Mouse (Mus musculus): ENCODE data around the gene Peak1. TPM values are rescaled to one million over a fixed set of nuclear protein-coding genes. Genes with fewer than 3 reads are reported as not detected.

Peak1 gene
- polyA plus RNA-seq, 1 experiment from 2014 or later: 4.5 TPM

DNA sequence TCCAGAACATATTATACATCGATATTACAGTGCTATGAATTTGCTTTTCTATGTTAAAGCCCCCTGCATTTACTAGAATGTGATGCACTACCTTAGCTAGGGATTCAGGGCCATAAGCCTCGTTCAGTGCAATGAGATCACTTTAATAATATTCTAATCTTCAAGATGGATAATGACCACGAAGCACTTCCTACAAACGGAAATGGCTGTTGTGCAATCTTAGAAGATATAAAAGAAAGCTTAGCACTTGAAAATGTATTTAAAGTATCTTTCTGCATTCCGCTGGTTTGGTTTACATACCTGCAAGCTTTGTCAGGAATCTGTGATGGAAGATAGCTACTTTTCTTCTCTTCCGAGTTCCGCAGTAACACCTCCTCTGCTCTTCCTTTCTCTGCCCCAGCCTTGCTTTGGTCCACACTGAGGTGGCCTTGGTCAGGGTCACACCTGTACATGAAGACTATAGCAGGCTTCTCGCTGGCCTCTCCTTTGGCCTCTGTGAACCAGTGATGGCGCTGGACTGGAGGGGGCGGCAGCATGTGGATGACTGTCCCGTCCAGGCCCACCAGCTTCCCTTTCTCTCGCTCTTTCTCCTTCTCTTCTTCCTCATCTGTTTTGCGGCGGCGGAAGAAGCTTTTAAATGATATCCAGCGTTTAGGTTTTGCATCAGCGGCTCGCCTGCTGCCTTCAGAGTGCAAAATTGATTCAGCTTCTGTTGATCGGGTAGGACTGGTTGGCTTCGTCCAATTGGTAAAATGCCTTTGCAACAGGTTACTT is 160.5 kb downstream of the Peak1 start:
- Histone ChIP-seq H3K36me3 (replicated peaks) (peaks cover 4% of the 10 kb centered on the region; the same call in 1 of the 2 replicates), H3K9ac (no peak overlapping the region), H3K4me1 (no peaks in the 10 kb centered on the region), H3K27ac (no peak overlapping the region), H3K4me2 (no peak overlapping the region), H3K9me3 (peaks cover 6% of the 10 kb centered on the region), H3K4me3 (replicated peaks) (no peak overlapping the region), H3K27me3 (no peaks in the 10 kb centered on the region)
- WGBS: 91% methylated on average over 20 of the region's 20 CpGs
- no peak for ATAC-seq (ENCODE audit: low FRiP score)

DNA sequence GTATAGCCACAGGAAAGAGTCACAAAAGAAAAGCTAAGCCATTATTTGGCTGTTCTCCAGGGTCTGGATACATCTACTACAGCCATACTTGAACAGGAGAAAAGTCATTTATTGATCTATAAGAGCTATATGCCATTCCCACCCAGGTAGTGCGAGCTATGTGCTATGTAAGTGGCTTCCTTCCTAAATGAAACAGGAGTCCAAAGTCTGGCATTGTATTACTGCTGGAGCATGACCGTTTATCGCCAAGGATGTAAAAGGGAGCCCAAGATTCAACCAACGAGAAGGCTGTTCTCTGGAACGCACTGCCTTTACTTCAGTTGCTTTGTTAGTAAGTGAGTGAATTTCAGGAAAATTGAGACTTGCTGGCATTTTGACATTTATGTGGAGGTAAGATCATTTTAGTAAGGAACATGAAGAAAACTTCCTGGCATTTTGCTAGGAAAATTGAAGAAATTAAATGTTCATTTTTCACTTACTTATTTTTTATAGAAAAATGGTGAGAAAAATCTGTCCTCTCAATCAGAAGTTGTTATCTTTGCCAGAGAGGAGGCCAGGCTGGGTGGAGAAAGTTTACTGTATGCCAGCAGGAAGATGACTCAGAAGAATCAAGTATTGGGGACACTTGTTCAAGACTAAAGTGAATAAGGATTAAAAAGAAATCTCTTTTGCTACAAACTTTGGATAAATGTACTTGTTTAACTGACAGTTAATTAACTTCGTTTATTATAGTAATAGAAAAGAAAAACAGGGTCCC is 162.0 kb downstream of the Peak1 start:
- 86% methylated on average over 6 of the region's 6 CpGs for WGBS
- no peak for ATAC-seq (ENCODE audit: low FRiP score)

DNA sequence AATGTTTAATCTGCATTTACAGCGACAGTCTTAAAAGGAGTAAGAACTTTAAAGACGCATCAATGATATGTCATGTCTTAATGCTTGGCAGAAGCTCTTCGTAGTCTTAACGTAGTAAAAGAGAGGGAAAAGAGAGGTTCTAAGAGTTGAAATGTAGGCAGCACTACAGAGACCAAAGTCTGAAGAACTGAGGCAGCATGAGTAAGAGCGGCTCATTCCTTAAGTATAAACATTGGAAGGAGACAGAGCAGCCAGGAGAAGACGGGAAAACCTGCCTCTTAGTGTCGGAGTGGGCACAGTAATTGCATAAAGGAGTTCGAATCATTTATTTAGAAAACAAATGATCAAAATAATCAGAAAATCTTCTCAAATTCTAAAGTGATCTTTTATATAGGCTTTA is 173.5 kb downstream of the Peak1 start:
- Histone ChIP-seq H3K27ac (no peak overlapping the region), H3K4me3 (replicated peaks) (no peak overlapping the region), H3K27me3 (no peaks in the 10 kb centered on the region), H3K9me3 (no peaks in the 10 kb centered on the region), H3K4me2 (no peak overlapping the region), H3K4me1 (no peaks in the 10 kb centered on the region), H3K36me3 (replicated peaks) (no peaks in the 10 kb centered on the region), H3K9ac (no peak overlapping the region)
- WGBS: 86% methylated on average over 8 of the region's 8 CpGs
- ATAC-seq (ENCODE audit: low FRiP score): no peak

More for the DNA sequence above, 162.0 kb downstream of the Peak1 start:
- Histone ChIP-seq H3K27ac (no peak overlapping the region), H3K36me3 (replicated peaks) (peaks cover 4% of the 10 kb centered on the region; the same call in 1 of the 2 replicates), H3K4me2 (no peak overlapping the region), H3K27me3 (no peaks in the 10 kb centered on the region), H3K9ac (no peak overlapping the region), H3K4me3 (replicated peaks) (no peak overlapping the region), H3K9me3 (peaks cover 6% of the 10 kb centered on the region), H3K4me1 (no peaks in the 10 kb centered on the region)

DNA sequence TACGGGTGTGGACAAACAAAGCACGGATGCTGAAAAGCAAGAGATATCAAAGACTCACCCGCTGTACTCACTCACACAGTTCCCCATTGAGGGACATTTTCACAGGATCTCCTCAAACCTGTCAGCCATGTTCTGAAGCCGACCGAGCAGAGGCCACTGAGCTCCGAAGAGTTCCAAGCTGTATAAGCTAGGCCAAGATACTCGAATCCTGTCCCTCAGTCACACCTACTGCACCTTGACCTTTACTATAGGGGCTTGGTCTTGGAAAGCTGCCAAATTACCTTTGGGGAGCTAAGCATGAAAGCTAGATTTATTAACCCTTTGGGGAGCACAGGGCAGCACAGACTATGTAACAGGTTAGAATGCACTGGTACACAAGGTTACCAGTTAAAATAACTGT is 174.0 kb downstream of the Peak1 start:
- Histone ChIP-seq H3K4me2 (no peak overlapping the region), H3K9ac (no peak overlapping the region), H3K4me1 (no peaks in the 10 kb centered on the region), H3K27me3 (no peaks in the 10 kb centered on the region), H3K4me3 (replicated peaks) (no peak overlapping the region), H3K36me3 (replicated peaks) (no peaks in the 10 kb centered on the region), H3K27ac (no peak overlapping the region), H3K9me3 (no peaks in the 10 kb centered on the region)
- no peak for ATAC-seq (ENCODE audit: low FRiP score)
- WGBS: 90% methylated on average over 7 of the region's 7 CpGs

DNA sequence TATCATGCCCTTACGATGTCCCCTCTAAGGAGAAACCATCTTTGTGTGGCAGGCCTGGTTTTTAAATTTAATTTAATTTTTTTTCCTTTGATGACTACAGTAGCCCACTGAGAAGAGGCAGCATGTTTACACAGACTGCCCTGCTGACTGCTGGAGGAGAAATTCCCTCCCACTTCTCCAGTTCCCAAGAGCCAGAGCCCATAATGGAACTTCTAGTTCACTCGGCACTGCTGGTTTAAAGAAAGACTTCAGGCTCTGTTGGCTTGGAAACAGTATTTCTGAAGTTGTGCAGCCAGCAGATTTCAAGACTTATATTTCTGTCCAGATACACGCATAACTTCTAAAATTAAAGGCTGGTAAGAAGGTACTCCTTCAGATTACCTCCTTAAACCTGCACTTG is 175.2 kb downstream of the Peak1 start:
- ATAC-seq (ENCODE audit: low FRiP score): no peak
- 82% methylated on average over 3 of the region's 3 CpGs for WGBS
- no peak overlapping the region for H3K9ac ChIP-seq

DNA sequence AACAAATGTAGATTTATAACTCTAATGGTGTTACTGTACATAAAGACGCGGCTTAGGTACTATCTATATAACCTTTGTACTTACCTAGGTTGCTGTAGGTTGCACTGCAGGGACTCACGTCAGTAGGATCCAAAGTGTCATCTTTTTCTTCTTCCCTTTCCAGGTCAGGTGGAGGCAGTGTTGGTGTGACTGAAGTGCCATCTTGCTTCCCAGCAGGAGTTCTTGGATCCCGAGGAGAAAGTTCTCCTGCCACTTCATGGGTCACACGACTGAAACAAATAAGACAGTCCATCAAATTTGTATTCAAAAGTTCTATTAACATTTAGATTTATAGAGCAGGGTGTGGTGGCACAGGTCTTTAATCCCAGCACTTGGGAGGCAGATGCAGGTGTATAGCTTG is 176.8 kb downstream of the Peak1 start:
- Histone ChIP-seq H3K9me3 (no peaks in the 10 kb centered on the region), H3K4me1 (peaks cover under 1% of the 10 kb centered on the region; the same call in 1 of the 2 replicates), H3K27ac (no peak overlapping the region), H3K9ac (no peak overlapping the region), H3K4me2 (no peak overlapping the region), H3K36me3 (replicated peaks) (no peaks in the 10 kb centered on the region), H3K27me3 (no peaks in the 10 kb centered on the region), H3K4me3 (replicated peaks) (no peak overlapping the region)
- WGBS: 92% methylated on average over 5 of the region's 5 CpGs
- no peak for ATAC-seq (ENCODE audit: low FRiP score)

More for the DNA sequence above, 175.2 kb downstream of the Peak1 start:
- H3K27ac ChIP-seq: no peak overlapping the region
- no peak overlapping the region for H3K4me3 ChIP-seq (replicated peaks)
- no peaks in the 10 kb centered on the region for H3K36me3 ChIP-seq (replicated peaks)
- H3K9me3 ChIP-seq: no peaks in the 10 kb centered on the region
- H3K4me1 ChIP-seq: no peaks in the 10 kb centered on the region
- H3K27me3 ChIP-seq: no peaks in the 10 kb centered on the region
- H3K4me2 ChIP-seq: no peak overlapping the region

DNA sequence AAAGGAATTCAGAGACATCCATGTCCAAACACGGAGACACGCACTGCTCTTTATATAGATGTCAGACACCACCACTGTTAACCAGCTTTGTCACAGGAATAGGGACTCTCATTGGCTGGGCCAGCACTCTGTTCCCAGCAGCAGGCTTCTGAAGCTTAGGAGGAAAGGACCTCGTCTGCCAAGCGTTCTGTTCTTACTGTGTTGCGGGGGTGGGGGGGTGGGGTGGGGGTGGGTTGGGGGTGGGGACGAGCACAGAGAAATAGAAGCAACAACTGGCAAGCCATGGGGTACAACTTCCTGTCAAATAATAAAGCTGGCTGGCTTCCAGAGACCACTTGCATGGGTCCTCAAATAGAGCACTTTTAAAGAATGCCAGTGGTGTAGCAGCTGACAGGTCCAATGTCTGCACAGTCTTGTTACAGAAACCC is 182.0 kb downstream of the Peak1 start:
- Histone ChIP-seq H3K4me1 (peaks cover 6% of the 10 kb centered on the region; the same call in 1 of the 2 replicates), H3K36me3 (replicated peaks) (no peaks in the 10 kb centered on the region), H3K27ac (no peak overlapping the region), H3K9me3 (no peaks in the 10 kb centered on the region), H3K9ac (no peak overlapping the region), H3K4me2 (no peak overlapping the region), H3K27me3 (no peaks in the 10 kb centered on the region), H3K4me3 (replicated peaks) (no peak overlapping the region)
- ATAC-seq (ENCODE audit: low FRiP score): no peak
- 43% methylated on average over 6 of the region's 6 CpGs for WGBS

DNA sequence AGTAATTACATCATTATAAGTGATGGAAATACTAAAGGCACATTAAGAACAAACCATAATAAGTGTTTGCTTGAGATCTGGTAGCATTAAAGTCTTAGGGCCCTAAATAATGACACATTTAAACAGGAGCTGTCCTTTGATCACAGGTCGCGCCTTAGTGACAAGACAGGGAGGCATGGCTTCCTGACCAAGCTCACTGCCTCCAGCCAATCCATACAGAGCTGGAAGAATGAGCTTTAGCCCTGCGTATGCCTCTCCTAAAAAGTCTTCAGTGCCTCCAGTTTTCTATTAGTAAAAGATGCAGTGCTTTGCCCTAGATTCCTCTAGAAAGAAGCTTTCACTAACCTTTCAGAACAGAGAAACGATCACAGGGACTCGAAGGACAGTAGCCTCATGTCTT is 182.6 kb downstream of the Peak1 start:
- no peak overlapping the region for H3K4me3 ChIP-seq (replicated peaks)
- no peaks in the 10 kb centered on the region for H3K36me3 ChIP-seq (replicated peaks)
- no peaks in the 10 kb centered on the region for H3K27me3 ChIP-seq
- H3K9ac ChIP-seq: no peak overlapping the region
- peaks cover 6% of the 10 kb centered on the region; the same call in 1 of the 2 replicates for H3K4me1 ChIP-seq
- ATAC-seq (ENCODE audit: low FRiP score): no peak
- H3K4me2 ChIP-seq: no peak overlapping the region
- WGBS: 75% methylated on average over 5 of the region's 5 CpGs
- H3K27ac ChIP-seq: no peak overlapping the region
- no peaks in the 10 kb centered on the region for H3K9me3 ChIP-seq

DNA sequence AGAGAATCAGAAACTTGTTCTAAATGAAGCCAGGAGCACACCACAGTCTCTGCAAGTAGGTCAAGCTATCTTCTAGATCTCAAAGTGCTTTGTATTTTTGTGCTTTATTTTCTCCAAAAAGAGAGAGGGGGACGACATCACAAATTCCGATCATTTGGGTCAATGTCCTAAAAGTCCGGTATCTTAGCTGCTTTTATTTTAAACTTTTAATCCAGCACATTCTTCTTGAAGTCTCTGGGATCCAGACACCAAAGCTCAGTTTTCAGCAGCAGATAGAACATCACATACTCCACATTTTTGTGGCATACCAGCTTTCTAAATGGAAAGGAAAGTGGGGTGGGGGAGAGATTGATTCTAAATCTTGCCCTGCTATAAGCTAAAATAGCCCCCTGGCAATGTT is 183.3 kb downstream of the Peak1 start:
- Histone ChIP-seq H3K4me2 (no peak overlapping the region), H3K9ac (no peak overlapping the region), H3K4me3 (replicated peaks) (no peak overlapping the region), H3K4me1 (peaks cover 6% of the 10 kb centered on the region; the same call in 1 of the 2 replicates), H3K36me3 (replicated peaks) (no peaks in the 10 kb centered on the region), H3K27me3 (no peaks in the 10 kb centered on the region), H3K9me3 (no peaks in the 10 kb centered on the region), H3K27ac (no peak overlapping the region)
- ATAC-seq (ENCODE audit: low FRiP score): no peak
- WGBS: 80% methylated on average over 3 of the region's 3 CpGs

DNA sequence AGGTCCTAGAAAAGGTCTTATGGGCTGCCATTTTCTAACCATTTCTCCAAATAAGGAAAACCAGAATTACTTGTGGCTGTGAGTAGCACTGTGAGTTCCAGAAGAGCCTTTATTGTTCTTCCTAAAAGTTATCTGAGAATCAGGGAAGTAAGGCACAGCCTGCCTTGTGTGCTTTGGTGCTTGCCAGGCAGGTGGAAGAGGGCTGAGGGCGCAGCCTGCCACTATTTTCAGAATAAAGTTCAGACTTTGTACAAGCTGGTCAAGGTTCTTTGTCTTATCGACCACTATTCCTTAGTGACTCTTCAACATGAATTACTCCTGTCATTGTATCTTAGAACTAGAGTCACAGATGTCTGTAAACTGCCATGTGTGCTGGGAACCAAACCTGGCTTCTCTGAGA is 184.6 kb downstream of the Peak1 start:
- no peak for ATAC-seq (ENCODE audit: low FRiP score)
- WGBS: 84% methylated on average over 2 of the region's 2 CpGs
- H3K9me3 ChIP-seq: no peaks in the 10 kb centered on the region

DNA sequence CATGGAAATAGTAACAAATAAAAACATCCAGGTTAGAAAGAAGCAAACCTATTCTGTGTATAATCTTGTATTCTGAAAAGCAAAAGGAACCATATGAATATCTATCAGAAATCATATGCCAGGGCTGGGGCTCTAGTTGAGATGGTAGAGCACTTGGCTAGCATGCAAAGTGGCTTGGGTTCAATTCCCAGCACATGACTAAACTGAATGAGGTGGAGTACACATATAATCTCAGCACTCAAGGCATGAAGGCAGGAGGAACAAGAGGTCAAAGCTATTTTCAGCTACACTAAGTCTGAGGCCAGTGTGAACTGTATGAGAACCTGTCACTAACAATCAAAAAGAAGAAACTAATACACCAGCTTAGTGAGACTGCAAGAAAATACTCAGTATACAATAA is 187.0 kb downstream of the Peak1 start:
- H3K9ac ChIP-seq: no peak overlapping the region
- H3K27me3 ChIP-seq: no peaks in the 10 kb centered on the region
- no peaks in the 10 kb centered on the region for H3K9me3 ChIP-seq
- no peak for ATAC-seq (ENCODE audit: low FRiP score)
- no peak overlapping the region for H3K4me2 ChIP-seq
- H3K36me3 ChIP-seq (replicated peaks): no peaks in the 10 kb centered on the region
- H3K4me1 ChIP-seq: peaks cover 4% of the 10 kb centered on the region; the same call in 1 of the 2 replicates
- no peak overlapping the region for H3K27ac ChIP-seq
- H3K4me3 ChIP-seq (replicated peaks): no peak overlapping the region

More for the DNA sequence above, 184.6 kb downstream of the Peak1 start:
- H3K27me3 ChIP-seq: no peaks in the 10 kb centered on the region
- H3K4me2 ChIP-seq: no peak overlapping the region
- no peak overlapping the region for H3K4me3 ChIP-seq (replicated peaks)
- no peak overlapping the region for H3K27ac ChIP-seq
- peaks cover 6% of the 10 kb centered on the region; the same call in 1 of the 2 replicates for H3K4me1 ChIP-seq
- H3K9ac ChIP-seq: no peak overlapping the region
- H3K36me3 ChIP-seq (replicated peaks): no peaks in the 10 kb centered on the region

DNA sequence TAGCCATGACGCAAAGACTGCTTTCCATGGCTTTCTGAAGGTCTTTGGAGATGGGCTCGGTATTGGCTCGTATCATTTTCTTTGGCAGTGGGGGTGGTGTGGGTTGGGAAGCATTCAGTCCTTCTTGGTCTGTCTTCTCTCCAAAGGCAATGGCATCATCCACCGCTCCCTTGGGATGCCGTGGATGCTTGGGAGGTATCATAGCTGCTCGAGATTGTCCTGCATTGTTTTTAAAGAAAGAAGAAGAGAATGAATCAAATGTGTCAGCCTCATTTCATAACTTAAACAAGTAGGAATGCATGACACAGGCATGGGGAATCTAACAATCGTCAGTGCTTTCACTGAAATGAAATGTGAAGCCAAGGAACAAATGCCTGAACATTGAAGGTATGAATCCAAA is 190.2 kb downstream of the Peak1 start:
- H3K9ac ChIP-seq: no peak overlapping the region
- H3K4me1 ChIP-seq: no peaks in the 10 kb centered on the region
- no peak overlapping the region for H3K4me2 ChIP-seq
- 95% methylated on average over 7 of the region's 7 CpGs for WGBS
- H3K27ac ChIP-seq: no peak overlapping the region
- H3K27me3 ChIP-seq: peaks cover 7% of the 10 kb centered on the region
- H3K4me3 ChIP-seq (replicated peaks): no peak overlapping the region
- H3K36me3 ChIP-seq (replicated peaks): no peaks in the 10 kb centered on the region
- H3K9me3 ChIP-seq: no peaks in the 10 kb centered on the region
- ATAC-seq (ENCODE audit: low FRiP score): no peak

Data from forebrain, embryonic 12.5 days (tissue).